Mouse (Mus musculus) urinary bladder, postnatal 36 days (tissue): ENCODE results near the gene Osbp.
"Not testable (repeated sequence)": the region's sequence is repeated elsewhere in the genome, so short reads cannot be mapped to it uniquely, and the experiment has no call there.

Source experiments
- DNase-seq, 2 experiments: peaks; one replicate each; pipeline ENCODE4 v3.0.0; 2022; ENCODE audit warnings: low spot score in 2 of 2, mixed read lengths in 1 of 2

Gene Osbp

DNA sequence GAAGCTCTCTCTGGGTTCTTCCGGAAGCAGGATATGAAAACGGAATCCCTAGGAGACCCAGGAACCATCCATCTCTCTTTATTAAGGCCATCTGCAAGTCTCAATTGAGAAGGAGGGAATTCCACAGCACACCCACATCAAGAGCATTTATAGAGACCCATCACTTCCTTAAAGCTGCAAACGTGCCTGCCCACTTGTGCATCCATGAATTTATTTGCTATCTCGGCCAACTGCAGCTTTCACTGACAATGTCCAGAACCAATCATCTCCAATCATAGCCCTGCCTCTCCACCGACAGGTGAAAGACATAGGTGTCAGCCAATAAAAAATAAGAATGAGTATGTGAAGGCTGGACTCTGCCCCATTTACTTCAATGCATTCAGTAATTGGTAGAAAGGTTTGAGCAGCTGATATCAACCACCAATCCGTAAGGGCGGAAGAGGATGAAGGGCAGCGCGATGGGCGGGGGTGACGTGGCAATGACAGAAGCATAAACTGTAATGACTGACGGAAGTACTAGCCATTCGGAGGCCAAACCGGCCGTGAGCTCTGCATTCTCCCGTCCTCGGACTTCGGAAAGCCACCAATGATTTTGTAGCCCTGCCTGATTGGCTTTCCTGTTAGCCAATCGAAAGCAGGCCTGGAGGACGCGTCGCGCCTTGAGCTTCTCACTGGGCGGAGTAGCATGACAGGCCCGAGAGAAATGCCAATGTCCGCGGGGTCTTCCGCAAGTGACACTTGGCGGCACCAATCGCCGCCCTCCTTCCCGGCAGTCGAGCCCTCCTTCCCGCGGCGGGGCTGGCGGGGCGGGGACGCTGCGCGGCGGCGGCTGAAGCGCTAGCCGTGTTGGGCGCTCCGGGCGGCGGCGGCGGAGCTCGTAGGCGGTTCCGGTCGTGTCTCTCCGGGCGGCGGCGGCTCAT lies at the start of gene Osbp:
Gene Osbp (plus strand): TSS at position 919 of the 920 bp plus-strand sequence.
- peak; percentile 99 for DNase-seq

- DNase-seq: no peak
These were observed 43.7 kb upstream of the Osbp start for GRCm38 (mm10) chr19:11922068-11922467.

GRCm38 (mm10) chr19:11922515-11922914 lies 43.2 kb upstream of the Osbp start:
- DNase-seq: not testable (repeated sequence)

DNA sequence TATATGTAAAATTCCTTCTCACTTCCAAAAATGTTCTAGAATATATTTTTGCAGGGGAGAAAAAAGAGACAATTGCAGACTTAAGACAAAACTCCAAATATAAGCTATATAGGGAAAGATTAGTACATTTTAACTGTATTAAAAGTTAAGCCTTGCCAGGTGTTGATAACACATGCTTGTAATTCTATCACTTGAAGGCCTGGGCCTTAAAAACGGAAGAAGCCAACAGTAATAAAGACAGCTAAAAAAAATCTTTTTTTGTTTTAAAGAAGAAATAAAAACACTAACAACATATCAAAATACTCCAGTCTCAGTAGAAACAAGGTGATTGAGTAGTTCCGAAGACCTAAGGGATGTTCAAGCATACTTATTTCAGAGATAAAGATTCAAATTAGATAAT lies 39.4 kb upstream of the Osbp start:
- no peak for DNase-seq

- no peak for DNase-seq
These were observed 37.6 kb upstream of the Osbp start for GRCm38 (mm10) chr19:11928025-11928748.

DNA sequence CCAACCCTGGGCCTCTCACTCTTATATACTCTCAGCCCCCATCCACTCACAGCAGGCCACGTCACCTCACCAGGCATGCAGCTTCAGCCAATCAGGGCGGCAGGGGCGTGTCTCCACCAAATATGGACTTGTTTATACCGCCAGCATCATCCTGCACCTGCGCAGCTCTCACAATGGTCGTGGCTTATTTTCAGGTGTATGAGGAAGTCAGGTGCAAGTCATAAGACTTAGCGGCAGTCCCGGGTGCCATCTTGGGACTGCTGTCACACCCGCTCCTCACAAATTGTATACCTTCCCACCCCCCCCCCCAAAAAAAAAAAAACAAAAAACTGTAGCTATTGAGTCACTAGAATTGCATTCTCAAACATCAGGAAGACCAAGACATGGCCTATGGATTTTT lies 19.3 kb upstream of the Osbp start:
- DNase-seq: not testable (repeated sequence)

DNA sequence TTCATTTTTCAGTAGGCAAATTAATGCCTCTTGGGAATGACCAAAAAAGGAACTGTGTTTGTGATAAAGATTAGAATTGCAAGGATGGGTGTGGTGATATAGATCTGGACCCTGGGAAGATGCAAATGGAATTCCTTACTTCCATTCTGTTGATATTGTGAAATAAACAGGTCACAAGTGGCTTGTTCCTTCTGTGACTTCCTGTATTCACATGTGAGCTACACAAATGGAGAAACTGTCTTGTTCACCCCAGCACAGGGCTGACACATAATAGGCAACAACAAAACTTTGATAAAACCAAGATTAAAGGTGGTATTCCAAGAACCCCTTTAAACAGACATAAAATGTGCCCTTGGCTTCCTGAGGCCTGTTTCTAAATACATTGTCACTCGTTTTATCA lies 15.9 kb upstream of the Osbp start:
- DNase-seq: no peak

DNA sequence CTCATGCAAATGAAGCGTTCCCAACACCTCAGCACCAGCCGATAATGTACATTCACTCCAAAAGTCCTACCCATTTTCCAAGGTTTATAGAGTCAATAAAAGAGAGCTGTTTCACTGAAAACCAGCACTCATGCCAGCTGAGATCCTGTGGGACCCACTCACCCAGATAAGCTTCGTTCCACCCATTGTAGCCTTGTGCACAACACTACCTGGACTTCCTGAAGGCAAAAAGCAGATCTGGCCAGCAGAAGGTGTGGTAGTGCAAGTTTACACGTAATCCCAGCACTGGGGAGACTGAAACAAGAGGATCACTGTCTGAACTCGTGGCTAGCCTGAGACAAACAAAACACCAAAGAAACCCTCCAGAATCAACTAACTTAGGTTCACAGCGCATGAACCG lies 15.0 kb upstream of the Osbp start:
- DNase-seq: no peak

GRCm38 (mm10) chr19:11954206-11954605 lies 11.5 kb upstream of the Osbp start:
- DNase-seq: no peak

GRCm38 (mm10) chr19:11956636-11957035 lies 9.1 kb upstream of the Osbp start:
- DNase-seq: no peak

DNA sequence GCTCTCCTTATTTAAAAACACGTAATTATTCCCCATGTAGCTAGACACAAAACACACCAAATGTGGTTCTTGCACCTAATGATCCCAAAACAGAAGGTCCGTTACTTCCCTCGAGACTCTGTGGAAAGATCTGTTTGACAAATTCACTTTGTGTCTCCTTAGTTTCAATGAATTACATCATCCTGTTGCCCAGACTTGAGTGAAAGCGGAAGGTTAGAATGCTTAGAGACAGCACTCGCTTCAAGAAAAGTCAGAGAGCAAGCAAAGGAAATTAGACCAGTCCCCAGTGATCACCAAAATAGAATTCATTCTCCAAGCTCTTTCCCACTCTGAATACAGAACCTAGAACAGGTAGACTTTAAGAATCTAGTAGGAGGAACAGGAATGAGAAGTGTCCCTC lies 8.3 kb upstream of the Osbp start:
- no peak for DNase-seq

DNA sequence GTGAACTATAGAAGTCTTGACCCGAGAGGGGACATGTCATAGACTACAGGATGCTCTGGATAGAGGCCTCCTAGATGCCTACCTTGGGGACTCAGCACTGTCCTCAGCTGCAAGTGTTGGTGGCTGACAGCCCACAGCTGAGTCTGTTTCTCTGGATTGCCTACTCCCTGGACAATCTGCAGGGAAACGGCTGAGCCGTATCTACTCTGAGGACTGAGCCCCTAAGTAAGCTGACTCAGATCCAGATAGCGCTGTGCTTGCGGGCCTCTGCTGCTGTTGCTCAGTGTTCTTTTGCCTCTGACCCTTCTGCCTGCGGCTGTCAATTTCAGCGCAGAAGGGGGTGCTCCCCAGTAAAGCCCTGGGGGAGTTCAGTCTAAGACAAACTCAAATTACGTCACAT lies 7.9 kb upstream of the Osbp start:
- no peak for DNase-seq

- DNase-seq: no peak
These were observed 1.5 kb upstream of the Osbp start for GRCm38 (mm10) chr19:11964266-11964665.

DNA sequence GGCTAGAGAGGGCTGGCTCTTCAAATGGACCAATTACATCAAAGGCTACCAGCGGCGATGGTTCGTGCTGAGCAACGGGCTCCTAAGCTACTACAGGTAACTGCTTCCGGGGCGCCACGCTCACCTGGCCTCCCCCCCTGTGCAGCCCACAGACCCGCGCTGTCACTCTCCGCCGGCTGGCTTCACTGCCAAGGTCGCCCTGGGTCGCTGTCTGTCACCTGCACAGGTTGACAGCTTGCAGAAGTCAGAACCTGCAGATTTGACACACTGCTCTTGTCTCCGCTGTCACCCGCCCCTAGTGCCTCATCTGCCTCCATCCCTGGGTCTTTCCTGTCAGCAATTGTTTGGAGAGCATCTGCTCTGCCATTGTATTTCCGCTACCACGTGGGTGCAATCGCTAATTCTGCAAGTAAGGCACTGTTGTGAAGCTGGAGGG lies 478 bp downstream of the Osbp start:
- DNase-seq: peak; percentile 17 to 24

DNA sequence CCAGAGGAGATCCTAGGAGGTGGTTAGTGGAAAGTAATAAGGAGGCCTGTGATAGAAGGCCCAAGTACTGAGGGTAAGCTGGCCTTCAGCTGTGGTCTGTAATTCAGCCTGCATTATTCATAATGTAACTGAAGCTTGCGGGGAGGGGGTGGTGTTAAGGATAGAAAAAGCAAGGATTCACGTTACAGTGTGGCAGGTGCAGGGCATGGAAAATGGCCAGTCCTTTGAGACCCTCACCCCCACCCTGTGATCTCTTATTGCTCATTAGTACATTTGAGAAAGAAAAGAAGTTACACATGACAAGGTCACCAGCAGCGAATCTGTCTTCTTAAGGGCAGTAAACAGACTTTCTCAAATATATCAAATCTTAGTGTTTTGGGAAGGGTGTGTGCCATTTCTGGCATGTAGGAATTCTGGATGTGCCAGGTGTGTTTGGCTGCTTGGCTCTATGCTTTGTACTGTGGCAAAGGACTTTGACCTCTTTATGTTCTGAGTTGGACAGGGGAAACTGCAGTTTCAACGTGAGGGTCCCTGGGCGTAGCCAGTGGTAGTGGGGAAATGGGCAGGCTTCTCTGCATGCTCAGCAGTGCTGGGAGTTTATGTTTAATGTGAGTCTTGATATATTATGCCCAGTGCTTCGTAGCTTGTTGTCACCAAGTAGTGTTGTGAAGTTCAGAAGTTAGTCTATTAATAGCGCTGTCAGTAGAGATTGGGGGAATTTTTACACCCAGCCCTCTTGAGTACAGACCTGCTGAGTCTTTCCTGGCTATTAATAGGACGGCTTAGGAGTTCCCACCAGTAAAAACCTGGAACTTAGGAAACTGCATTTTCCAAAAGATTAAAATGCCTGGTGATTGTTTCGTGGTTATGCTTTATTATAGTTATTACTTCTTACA lies 3.7 kb downstream of the Osbp start:
- DNase-seq: no peak

GRCm38 (mm10) chr19:11973511-11974222 lies 7.9 kb downstream of the Osbp start:
- DNase-seq: peak in 1 of 2 experiments; percentile 22

DNA sequence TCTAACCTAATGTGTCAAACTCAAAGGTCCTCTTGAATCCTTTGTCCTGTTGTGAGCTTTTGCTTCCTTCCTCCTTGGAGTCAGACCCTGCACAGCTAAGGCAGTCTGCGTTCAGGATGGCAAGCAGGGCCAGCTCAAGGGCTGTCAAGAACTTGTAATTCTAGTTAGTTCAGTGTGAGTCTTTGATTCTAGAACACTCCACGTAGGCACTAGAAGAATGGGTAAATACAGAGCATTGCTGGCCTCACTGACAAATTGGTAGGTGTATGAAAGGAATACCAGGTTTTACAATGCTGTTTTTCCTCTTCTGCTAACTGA lies 8.4 kb downstream of the Osbp start:
- DNase-seq: peak in 1 of 2 experiments; percentile 10

DNA sequence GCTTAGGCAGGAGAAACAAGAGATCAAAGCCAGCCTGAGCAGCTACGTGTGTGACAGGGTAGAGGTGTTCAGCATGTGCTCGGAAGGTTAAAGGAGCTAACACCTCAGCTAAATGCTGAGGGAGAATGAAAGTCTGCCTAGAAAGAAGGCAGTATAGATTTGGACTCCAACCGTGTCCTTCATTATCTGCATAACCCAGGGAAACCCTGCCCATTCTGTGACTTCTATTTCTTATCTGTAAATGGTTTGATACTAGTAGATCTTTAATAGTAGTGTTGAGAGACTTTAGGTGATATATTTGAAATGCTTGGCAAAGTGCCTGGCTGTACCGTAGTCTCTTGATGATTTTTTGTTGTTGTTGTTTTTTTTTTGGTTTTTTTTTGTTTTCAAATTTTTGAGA lies 9.9 kb downstream of the Osbp start:
- DNase-seq: no peak

GRCm38 (mm10) chr19:11977363-11977762 lies 11.6 kb downstream of the Osbp start:
- no peak for DNase-seq

GRCm38 (mm10) chr19:11980471-11980870 lies 14.7 kb downstream of the Osbp start:
- DNase-seq: no peak

DNA sequence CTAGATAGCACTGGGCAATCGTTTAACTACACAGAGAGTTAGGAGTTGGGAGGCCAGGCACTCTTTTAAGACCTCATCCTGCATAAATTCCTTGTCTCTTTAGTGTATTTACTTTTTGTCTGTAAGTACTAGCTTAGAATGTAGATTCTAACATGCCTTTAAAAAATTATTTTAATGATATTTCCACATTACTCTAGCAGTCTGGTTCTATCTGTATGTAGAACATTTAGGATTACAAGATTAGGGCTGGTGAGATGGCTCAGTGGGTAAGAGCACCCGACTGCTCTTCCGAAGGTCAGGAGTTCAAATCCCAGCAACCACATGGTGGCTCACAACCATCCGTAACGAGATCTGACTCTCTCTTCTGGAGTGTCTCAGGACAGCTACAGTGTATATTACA lies 18.9 kb downstream of the Osbp start:
- DNase-seq: not testable (repeated sequence)
